Mouse (Mus musculus) small intestine, adult 2 months (tissue): ENCODE measurements around the gene Disp3.

Experiments
- CTCF ChIP-seq: fragments of 200-500 bp; IDR thresholded peaks from 2 replicates; pipeline ENCODE4 v1.5.1; 2012; ENCODE audit warnings: low read depth, mild to moderate bottlenecking, control low read depth, inconsistent platforms, low read length, moderate library complexity, mixed read lengths; ENCODE audit not compliant: insufficient replicate concordance, insufficient read length; ENCODE audit errors: extremely low read depth
- POLR2A ChIP-seq: fragments of 200-500 bp; IDR thresholded peaks from 2 replicates; pipeline ENCODE4 v1.6.1; 2012; ENCODE audit warnings: low read depth, mild to moderate bottlenecking, control low read depth, inconsistent platforms, low read length, moderate library complexity

DNA sequence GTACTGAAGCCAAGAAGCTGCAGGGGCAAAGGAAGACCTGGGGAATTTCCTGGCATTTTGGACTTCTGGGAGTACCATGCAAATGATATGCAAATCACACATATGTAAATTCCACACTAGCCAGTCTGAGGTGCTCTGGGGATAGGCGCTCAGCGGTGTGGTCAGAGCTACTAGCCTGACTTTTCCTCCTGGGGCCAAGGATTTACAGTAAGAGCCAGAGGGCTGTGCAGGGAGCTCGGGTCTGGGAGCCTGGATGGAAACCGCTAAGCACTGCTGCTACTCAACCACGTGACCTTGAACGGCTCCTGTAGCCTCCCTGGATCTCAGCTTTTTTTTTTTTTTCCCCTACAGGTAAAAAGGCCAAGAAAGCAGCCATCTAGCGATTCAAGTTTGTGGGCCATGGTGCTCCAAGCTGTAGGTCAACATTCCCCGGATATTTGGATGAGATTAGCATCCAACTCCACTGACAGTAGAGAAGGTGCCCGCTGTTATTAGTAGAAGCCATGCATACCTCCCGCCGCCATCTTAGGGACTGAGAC, 95.0 kb downstream of the Disp3 start:
- TF ChIP-seq CTCF (no peak), POLR2A (no peak)
